Mouse (Mus musculus) cerebellum, postnatal 25 days (tissue): ENCODE measurements around the gene Slc2a1.
A peak's percentile ranks its signal among the peaks of the same experiment; 100 is the strongest.

Source experiments
- DNase-seq, 2 experiments: peaks; one replicate each; pipeline ENCODE4 v3.0.0; 2021; ENCODE audit warnings: mixed read lengths in 2 of 2

Gene Slc2a1

DNA sequence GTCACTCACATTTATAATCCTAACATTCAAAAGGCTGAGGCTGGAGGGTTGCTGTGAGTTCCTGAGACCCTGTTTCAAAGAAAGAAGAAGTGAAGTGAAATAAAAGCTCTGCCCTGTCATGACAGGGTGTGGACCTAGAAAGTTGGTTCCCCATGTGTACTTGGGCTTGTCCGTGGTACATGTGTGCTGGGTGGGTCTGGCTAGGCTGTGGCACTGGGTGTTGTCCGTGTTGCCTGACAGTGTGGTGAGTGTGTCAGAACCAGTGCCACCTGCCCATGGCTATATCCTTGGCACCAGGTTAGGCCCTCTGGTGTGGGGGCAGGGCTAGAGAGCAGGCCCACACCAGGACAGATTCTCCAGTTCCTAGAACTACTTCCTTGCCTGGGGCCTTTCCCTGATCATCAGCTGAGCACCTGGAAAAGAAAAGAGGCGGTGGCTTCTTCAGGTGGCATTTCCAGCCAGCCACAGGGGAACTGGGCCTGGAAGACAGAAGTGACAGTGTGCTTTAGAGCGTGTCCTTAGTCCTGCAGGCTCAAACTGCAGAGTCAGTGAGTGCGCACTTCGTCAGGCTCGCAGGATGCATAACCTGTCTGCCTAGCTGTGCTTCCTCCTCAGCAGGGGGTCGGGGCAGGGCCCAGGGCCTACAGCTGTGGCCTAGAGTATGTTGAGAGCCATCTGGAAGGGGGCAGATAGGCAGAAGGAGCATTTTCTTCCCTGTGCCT, 22.8 kb downstream of the Slc2a1 start:
- DNase-seq = no peak

DNA sequence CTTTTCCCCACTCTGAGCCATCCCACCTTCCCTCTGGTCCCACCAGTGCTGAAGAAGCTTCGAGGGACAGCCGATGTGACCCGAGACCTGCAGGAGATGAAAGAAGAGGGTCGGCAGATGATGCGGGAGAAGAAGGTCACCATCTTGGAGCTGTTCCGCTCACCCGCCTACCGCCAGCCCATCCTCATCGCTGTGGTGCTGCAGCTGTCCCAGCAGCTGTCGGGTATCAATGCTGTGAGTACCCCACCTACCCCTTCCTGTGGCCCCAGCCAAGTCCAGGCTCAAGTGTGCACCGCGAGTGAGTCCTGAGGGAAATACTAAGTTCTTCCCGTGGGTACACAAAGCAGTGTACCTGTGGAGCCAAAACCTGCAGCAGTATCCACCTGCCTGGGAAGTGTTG, 24.8 kb downstream of the Slc2a1 start:
- DNase-seq = no peak

DNA sequence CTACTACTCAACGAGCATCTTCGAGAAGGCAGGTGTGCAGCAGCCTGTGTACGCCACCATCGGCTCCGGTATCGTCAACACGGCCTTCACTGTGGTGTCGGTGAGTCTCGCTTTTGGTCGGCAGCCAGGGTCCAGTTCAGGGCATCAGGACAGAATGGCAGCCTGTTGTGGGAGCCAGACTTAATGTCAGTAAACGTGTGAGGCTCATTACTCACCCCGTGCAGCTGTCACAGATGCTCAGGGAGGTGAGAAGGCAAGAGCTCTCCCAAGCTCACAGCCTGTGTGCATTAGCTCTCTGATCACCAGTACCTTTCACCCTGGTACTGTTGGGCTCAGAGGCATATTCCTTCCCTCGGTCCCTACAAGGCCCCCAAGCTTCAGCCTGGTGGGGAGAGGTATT, 25.3 kb downstream of the Slc2a1 start:
- no peak for DNase-seq

DNA sequence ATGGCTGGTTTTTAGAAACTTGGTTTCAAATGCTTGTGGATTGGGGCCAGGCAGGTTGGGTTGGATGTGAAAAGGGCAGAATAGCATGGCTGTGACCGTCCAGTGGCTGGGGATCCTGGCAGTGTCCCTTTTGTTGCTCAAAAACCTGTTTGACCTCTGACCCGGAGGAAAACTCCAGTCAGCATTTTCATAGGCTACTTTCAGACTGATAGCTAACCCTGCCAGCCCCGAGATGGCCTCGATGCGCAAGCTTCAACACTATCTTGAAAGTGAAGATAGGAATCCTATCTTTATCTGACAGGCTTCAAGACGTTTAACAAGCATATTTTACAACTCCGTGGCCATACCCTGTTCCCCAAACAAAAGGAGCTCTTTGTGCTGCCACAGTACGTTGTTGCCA, 28.8 kb downstream of the Slc2a1 start:
- no peak for DNase-seq

DNA sequence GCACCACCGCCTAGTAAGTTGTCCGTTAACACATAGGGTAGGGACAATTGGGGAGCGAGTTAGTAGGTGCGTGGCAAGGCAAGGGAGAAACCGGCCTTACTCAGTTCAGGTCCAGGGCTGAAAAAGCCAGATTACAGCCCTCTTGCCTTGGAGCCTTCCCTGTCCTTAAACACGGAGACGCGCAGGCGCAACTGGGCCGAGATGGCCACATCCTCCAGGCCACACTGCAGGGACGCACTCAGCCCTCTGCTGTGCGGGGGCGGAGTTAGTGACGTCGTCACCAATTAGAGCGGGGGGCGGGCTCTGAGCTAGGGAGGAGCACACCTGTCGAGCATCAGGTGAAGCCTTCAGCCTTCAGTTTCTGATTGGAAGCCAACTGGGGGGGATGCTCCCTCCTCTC, 29.7 kb downstream of the Slc2a1 start:
- peak; percentile 83 to 91 for DNase-seq

DNA sequence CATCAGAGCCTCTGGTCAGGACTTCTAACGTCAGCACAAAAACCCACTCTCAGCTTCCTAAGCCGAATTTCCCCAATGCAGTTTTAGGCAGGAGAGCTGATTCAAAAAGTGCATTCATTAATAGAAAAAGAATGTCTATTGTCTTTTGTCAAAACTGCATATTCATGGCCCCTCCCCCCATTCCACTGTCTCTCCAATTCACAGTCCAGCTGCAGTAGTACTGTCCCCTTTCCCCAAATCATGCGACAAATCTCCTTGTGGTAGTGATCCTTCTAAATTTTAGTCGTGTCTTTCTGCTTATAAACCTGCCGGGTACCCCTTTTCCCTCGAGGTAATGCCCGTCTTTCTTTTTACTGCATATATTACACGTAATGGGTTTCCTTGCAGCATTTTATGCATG, 30.3 kb downstream of the Slc2a1 start:
- DNase-seq = no peak

DNA sequence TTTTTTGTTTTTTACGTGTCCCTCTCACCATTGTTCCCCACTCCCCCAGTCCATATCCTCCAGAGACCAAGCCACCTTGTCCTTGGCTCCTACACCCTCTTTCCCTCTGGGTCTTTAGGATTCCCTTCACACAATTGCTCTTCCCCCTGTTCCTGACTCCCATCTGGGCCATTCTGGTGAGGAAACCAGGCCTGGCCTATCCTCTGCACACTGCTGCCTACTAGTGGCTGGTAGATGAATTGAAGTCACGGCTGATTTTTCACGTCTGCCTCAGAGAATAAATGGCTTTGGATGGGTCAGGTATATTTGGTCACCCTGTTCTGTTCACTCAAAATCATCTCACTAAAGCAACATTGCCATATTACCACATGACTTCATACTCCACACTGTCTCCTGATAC, 31.6 kb downstream of the Slc2a1 start:
- DNase-seq = peak; percentile 25 to 51

DNA sequence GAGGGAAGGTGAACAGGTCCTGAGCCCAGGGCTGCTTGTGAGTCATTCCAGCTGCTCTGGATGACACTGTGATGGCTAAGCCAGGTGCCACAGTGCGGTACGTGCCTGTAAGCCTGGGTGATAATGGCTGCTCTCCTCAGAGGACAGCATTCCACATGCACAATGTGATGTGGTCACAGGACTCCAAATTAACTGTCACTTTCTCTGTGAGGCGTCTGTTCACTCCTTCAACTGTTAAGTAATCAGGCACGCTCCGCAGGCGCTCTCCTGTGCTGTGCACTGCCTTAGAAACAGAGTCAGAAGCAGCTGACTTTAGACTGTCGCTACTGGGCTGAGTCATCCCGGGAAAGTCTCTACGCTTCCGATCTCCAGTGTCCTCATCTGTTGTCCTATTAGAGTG, 32.7 kb downstream of the Slc2a1 start:
- DNase-seq = no peak

DNA sequence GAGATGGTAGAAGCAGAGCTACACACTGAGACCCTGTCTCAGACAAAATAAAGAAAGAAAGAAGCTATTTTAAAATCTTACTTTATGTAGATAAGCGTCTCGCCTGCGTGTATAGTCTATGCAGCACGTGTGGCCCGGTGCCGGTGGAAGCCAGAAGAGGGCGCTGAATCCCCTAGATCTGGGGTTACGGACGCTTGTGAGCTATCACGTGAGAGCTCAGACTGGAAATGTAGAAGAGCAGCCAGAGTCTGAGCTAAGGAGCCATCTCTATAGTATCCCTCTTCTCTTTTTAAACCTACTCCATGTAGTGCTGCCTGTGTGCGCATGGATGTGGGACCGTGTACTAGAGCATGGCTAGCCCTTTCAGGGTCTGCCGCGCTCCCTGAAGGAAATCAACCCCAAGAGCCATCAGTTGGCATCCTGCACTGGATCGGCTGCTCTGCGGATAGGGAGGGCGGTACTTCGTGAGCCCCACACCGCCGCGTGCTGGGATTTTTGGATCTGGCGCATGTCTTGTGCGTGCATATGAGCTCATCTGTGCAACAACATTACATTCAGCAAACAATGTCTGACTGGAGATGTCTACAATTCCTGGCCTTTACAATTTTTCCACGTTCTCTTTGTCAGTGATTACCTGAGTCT, 33.8 kb downstream of the Slc2a1 start:
- peak; percentile 45 to 74 for DNase-seq

DNA sequence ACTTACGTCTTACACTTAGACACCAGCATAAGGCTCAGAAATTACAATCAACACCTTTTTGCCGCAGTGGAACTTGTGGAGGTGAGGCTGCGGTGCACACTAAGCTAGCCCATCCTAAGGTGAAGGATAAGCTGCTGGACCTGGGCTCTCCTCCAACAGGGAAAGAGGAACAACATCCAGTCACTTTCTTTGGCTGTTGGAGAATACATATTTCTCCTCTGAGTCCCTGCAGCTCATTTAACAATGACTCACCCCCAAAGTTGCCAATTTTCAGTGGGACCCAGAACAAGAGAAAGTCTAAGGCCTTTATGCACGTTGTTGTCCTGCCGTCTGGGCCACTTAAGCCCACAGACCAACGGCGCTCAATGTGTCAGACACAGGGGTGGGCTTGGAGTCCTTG, 38.3 kb downstream of the Slc2a1 start:
- no peak for DNase-seq

DNA sequence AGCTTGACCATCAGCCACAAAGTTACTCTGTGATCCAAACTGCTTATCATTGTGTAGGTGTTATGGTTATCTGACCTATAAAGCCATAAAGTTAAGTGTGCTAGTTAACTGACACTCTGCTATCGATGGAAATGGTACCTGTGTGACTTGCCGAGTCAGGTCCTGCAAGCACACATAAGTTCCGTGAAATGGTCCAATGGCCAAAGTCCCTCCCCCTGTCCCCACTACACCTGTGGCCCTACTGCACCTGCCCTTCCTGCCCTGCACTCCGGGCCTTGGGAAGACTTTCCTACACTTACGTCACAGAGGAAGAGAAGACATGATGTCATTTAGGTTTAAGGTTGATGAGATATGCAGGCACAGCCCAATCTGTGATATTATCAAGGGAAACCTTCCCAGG, 38.8 kb downstream of the Slc2a1 start:
- DNase-seq = no peak

DNA sequence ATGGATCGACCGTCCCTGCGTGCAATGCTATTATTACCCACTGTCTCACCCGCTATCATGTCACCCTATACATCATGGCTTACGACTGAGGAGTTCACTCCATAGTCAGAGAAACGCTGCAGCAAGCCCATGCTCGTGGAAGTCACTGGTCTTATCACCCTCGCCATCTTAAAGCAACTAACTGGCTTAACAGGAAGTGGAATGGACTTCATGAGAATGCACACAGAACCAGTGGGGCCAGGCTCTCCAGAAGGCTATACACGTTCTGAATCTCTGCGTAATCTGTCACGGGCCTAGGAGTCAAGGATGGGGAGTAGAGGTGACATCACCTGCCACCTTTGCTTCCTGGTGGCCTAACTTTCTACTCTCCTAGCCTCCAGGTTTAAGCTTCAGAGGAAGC, 40.2 kb downstream of the Slc2a1 start:
- no peak for DNase-seq

DNA sequence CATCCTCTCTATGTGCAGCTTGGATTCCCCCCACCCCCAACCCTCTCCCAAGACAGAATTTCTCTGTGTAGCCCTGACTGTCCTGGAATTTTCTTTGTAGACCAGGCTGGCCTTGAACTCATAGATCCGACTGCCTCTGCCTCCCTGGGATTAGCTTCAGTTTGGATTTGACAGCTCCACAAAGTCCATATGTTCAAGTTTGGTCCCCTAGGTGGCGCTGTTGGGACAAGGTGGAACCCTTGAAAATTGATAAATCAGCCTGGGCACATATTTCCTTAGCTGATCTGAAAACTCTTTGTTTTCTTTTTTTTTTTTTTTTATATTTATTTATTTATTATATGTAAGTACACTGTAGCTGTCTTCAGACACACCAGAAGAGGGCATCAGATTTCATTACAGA, 48.7 kb downstream of the Slc2a1 start:
- DNase-seq = peak; percentile 36 to 75

DNA sequence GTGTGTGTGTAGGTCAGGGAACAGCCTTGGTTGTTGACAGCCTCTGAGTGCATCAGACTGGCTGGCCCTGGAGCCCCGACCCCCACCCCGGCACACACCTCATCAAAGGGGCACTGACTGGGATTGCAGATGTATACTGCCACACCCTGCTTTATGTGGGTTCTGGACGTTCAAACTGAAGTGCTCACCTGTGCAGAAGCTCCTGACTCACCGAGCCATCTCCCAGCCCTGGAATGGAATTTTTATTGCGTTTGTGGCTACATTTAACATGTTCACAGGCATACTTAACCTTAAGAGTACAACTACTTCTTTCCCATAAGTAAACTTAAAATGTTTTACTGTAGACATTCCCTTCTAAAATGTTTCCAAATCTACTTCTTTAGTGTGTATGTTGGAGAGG, 49.4 kb downstream of the Slc2a1 start:
- no peak for DNase-seq

DNA sequence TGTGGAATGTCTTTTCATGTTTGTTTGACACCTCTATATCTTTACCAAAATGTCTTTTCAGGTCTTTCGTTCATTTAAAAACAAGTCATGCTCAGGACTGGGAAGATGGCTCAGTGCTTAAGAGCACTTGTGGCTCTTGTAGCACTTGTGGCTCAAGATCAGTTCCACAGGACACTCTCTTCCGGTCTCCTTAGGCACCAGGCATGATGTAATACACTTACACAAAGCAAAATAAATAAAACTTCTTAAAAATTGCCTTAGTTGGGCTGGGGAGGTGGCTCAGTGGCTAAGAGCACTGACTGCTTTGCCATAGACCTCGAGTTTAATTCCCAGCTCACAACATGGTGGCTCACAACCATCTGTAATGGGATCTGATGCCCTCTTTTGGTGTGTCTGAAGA, 52.8 kb downstream of the Slc2a1 start:
- no peak for DNase-seq

DNA sequence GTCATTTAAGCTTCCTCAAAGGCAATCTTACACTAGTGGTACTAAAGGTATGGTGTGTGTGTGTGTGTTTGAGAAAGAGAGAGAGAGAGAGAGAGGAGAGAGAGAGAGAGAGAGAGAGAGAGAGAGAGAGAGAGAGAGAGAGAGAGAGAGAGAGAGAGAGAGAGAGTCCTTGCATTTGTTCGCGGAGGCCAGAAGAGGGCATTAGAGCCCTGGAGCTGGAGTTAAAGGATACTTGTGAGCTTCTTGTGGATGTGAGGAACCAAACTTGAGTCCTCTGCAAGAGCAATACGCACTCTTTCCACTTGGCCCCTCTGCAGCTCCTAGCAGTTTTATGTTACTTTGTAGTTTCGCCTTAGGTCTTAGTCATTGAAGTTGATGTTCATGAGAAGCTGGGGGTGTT, 54.5 kb downstream of the Slc2a1 start:
- DNase-seq = no peak

DNA sequence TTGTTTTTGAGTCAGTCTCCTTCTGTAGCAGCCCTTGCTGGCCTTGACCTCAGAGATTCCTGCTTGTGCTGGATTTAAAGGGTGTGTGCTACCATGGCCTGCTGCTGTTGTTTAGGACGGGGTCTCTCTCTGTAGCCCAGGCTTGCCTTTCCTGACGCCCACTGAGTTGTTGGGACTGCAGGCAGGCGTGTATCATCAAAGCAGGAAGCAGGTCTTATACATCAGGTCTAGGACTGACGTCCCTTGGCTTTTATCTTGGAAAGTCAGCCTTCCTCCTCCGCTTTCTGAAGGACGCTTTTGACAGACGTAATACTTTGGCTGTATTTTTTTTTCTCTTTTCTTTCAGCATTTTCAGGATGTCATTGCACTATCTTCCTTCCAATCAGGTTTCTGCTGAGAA, 57.4 kb downstream of the Slc2a1 start:
- DNase-seq = no peak

DNA sequence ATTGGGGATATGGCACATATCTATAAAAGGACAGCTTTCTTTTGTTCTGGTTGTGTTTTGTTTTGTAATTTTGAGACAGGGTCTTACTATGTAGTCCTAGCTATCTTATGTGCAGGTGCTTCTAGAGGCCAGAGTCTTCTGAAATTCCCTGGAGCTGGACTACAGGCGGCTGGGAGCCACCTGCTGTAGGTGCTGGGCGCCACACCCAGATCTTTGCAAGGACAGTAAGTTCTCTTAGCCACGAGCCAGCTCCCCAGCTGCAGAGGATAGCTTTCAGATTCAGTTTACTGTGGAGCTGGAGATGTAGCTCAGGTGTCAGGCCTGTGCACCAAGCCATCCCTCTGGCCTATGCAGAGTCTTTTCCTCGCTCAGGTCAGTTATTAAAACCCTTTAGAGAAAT, 58.6 kb downstream of the Slc2a1 start:
- DNase-seq = no peak

DNA sequence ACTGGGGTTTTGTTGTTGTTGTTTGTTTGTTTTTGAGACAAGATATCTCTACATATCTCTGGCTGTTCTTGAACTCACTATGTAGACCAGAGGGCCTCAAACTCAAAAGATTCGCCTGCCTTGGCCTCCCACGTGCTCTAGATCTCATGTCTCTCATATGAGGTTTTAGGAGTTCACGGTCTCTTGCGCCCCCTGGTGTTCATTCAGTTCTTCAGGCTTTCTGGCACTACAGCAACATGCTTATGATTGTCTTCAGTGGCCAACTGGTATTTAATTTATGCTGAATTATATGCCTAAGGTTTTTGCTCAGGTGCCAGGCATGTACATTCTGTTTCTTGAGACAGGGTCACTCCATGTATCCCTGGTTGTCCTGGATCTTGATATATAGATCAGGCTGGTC, 59.2 kb downstream of the Slc2a1 start:
- peak; percentile 84 to 91 for DNase-seq

DNA sequence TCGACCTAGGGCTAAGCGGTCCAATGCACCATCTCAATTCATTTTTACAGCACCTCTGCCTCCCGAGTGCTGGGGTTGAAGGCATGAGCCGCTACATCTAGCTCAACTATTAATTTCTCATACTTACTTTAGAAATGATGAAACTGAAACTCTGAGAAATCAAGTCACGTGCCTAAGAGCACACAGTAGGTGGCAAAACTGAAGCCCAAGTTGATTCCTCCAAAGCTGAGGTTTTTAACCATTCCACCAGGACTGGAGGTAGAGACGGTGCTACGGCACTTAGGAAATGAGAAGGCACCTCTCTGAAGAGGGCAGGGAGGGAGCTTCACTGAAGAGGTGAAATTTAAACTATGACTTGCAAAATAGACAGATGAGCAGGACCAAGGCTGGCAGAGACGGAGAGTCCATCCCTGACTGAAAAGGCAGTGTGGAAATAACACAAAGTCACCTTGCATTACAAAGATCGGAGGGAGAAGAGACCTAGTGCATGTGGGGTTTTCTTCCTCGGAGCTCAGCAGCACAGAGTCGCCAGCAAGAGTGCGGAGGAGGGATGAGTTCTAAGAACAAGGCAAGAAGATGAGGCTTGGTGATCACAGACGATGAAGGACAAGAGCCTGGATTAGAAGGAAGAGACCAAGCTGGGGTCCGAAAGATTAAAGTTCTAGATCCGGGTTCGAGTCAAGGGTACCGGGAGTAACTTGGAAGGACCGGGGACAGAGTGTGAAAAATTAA, 64.6 kb downstream of the Slc2a1 start:
- peak in 1 of 2 experiments; percentile 24 for DNase-seq

DNA sequence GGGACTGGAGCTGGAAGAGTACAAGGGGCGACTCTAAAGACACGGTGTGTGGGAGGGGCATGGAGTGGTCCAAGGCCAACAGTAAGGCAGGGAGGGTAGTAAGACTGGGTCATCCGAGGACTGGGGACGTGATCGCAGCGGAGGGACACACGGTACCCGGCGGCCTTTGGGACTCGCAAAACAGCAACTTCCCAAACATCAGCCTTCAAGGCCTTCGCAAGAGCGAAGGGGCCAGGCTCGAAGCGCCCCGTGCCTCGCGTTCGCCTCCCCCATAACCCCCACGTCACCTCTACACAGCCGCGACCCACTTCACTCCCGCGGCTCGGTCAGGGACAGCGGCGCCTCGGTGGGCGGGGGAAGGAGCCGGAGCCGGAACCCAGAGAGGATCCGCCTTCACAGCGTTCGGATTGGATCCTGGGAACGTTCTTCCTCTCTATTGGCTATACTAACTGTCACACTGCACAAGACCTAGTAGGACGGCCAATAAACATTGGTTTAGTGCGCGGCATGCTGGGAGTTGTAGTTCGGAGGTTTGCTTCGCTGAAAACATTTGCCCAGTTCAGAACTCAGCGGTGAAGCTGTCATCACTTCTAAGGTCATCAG, 65.4 kb downstream of the Slc2a1 start, which contains the start of gene Zfp691:
Zfp691 (minus strand) TSS at position 345 of the 603 bp plus-strand sequence.
- peak; percentile 93 to 95 for DNase-seq

DNA sequence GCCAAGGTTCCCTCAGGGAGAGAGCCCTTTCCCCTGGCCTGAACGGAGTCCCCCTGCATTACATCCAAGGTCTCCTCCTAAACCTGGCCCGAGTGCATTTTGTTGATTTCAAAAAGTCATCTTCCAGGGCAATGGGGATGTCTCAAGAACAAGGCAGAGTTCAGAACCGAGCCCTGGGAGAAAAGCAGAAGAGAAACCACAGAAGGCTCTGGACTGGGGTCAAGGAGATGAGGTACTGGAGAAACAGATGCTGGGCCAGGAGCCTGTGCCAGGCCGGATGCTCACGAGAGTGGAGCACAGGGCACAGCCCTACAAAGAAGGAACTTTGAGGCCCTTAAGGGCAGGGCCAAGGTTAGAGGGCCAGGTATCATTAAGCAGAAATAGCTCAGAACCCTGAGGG, 69.2 kb downstream of the Slc2a1 start:
- DNase-seq = no peak

DNA sequence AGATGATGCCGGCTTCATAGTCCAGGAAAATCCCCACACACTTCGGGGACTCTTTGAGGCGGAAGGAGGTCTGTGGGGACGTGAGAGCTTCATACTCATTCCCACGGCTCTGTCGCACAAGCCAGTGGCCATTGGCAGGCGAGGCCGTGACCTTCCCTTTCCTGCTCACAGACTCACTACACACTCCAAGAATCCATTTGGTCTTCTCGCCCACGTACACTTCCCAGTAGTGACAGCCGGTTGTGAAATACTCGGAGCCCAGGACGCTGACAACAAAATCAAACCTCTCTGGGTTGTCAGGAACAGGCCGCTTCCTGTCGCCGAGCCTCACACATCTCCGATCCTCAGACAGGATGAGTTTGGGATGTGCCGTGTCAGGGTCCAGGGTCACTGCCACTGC, 69.8 kb downstream of the Slc2a1 start:
- DNase-seq = no peak
